Mouse (Mus musculus): ENCODE data around the gene Pde8b.

GRCm38 (mm10) chr13:95076142-95076541 lies 174.0 kb downstream of the Pde8b start:
- TF ChIP-seq MYOD1 (IDR thresholded peaks at IDR 0.05; ENCODE audit: control insufficient read depth, insufficient read length, low read depth), result no peak
- TF ChIP-seq USF1 (IDR thresholded peaks at IDR 0.05; ENCODE audit: low read depth), result no peak
- TF ChIP-seq MAX (IDR thresholded peaks at IDR 0.05), result no peak
- no peak for TF ChIP-seq MYOG (IDR thresholded peaks at IDR 0.05; ENCODE audit: control insufficient read depth, extremely low read depth, insufficient read length)
- TF ChIP-seq CTCF (IDR thresholded peaks at IDR 0.05; ENCODE audit: control insufficient read depth, insufficient read depth, insufficient read length), result no peak
- no peak for TF ChIP-seq FOSL1 (IDR thresholded peaks at IDR 0.05; ENCODE audit: insufficient read depth, low read length, poor library complexity, severe bottlenecking)
- TF ChIP-seq CEBPB (IDR thresholded peaks at IDR 0.05; ENCODE audit: low read depth), result no peak

Data from C2C12 (cell line).